Mouse (Mus musculus) thymus, adult 2 months (tissue): ENCODE results near the gene Pigp.

ENCODE experiments used
- CTCF ChIP-seq: fragments of 200-500 bp; IDR thresholded peaks from 2 replicates; pipeline ENCODE4 v1.5.1; 2012; ENCODE audit warnings: mild to moderate bottlenecking, control low read depth, low read length, moderate library complexity, borderline replicate concordance; ENCODE audit not compliant: control insufficient read depth, poor library complexity, insufficient read depth; ENCODE audit errors: extremely low read depth
- POLR2A ChIP-seq: fragments of 200-500 bp; IDR thresholded peaks from 2 replicates; pipeline ENCODE4 v1.6.1; 2012; ENCODE audit warnings: mild to moderate bottlenecking, low read length, control low read depth, moderate library complexity; ENCODE audit not compliant: control insufficient read depth, poor library complexity, insufficient read depth; ENCODE audit errors: extremely low read depth

DNA sequence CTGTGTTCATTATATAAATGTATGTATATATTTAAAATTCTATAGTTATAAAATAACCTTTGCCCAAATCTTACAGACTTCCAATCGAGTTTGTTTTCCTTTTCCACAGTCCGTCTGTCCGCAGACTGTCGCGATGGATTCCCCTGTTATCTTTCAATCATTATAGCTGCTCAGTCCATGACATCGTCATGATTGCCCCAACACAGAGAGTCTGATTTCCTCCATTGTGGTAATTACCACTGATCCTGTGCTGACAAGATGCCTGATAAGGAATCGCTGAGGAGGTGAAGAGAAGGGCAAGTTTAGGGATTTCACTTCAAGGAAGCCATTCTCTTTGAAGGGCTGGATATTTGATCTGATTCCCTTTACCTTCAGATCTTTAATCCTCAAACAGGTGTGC is 15.6 kb downstream of the Pigp start:
- no peak for TF ChIP-seq CTCF
- TF ChIP-seq POLR2A = no peak
